Mouse (Mus musculus) NIH3T3 (cell line): Measurements from ENCODE around the gene Gm37240.

Experiments
- DNase-seq: peaks from one replicate; pipeline ENCODE4 v3.0.0-alpha.2; 2012; ENCODE audit warnings: low read depth

The Gm37240 gene

GRCm38 (mm10) chr3:84472955-84473354 is 1414.4 kb downstream of the Gm37240 start:
- DNase-seq = no peak

- DNase-seq = no peak
These were observed 1414.8 kb downstream of the Gm37240 start for GRCm38 (mm10) chr3:84472527-84472926.

- DNase-seq = no peak
These were observed 1416.2 kb downstream of the Gm37240 start for GRCm38 (mm10) chr3:84471146-84471545.

- no peak for DNase-seq
These were observed 1419.2 kb downstream of the Gm37240 start for GRCm38 (mm10) chr3:84468111-84468453.

- DNase-seq = no peak
These were observed 1419.8 kb downstream of the Gm37240 start for GRCm38 (mm10) chr3:84467419-84468110.

- DNase-seq = no peak
These were observed 1421.4 kb downstream of the Gm37240 start for GRCm38 (mm10) chr3:84465822-84466500.

- DNase-seq = no peak
These were observed 1425.6 kb downstream of the Gm37240 start for GRCm38 (mm10) chr3:84461687-84462086.

GRCm38 (mm10) chr3:84460952-84461351 is 1426.4 kb downstream of the Gm37240 start:
- no peak for DNase-seq

- DNase-seq = no peak
These were observed 1426.8 kb downstream of the Gm37240 start for GRCm38 (mm10) chr3:84460499-84460898.

- no peak for DNase-seq
These were observed 1431.4 kb downstream of the Gm37240 start for GRCm38 (mm10) chr3:84455733-84456417.

GRCm38 (mm10) chr3:84450651-84451050 is 1436.7 kb downstream of the Gm37240 start:
- peak; percentile 52 for DNase-seq

GRCm38 (mm10) chr3:84449015-84449414 is 1438.3 kb downstream of the Gm37240 start:
- DNase-seq = no peak

- no peak for DNase-seq
These were observed 1439.5 kb downstream of the Gm37240 start for GRCm38 (mm10) chr3:84447803-84448202.
